Mouse (Mus musculus): ENCODE measurements at regions not wholly inside any gene's neighbourhood (a gene's known extent, or its start where the extent isn't known, plus 50 kb on each side); places are given as distances from the start of the nearest gene placed in this dataset.
A peak's percentile ranks its signal among the peaks of the same experiment; 100 is the strongest.

- no peak for DNase-seq (ENCODE audit: low spot score)
- 46% methylated on average over 1 of the region's 1 CpGs for WGBS
- no peaks in the 10 kb centered on the region for H3K4me1 ChIP-seq (ENCODE audit: insufficient read depth, low read depth, low read length)
- H3K9ac ChIP-seq (replicated peaks; ENCODE audit: low read depth) = no peak overlapping the region
- TF ChIP-seq EP300 (IDR thresholded peaks at IDR 0.05) = no peak
- TF ChIP-seq CTCF (IDR thresholded peaks at IDR 0.05) = no peak
- H3K4me2 ChIP-seq (replicated peaks; ENCODE audit: low read depth, low read length) = no peak overlapping the region
- H3K4me3 ChIP-seq (ENCODE audit: low read depth, low read length) = no peak overlapping the region
- no peak overlapping the region for H3K27ac ChIP-seq (ENCODE audit: low read length)
- H3K27me3 ChIP-seq (replicated peaks; ENCODE audit: insufficient read depth, low read length) = no peaks in the 10 kb centered on the region
- ATAC-seq = no peak
- H3K9me3 ChIP-seq (ENCODE audit: low read length) = no peaks in the 10 kb centered on the region
- no peaks in the 10 kb centered on the region for H3K36me3 ChIP-seq (ENCODE audit: insufficient read depth, low read length)
These were observed 312.2 kb upstream of the Nrg3 start for GRCm38 (mm10) chr14:39785090-39785489.

GRCm38 (mm10) chr14:39781849-39782248 lies 309.0 kb upstream of the Nrg3 start:
- Histone ChIP-seq H3K27me3 (replicated peaks; ENCODE audit: insufficient read depth, low read length) (no peaks in the 10 kb centered on the region), H3K4me3 (ENCODE audit: low read depth, low read length) (no peak overlapping the region), H3K4me2 (replicated peaks; ENCODE audit: low read depth, low read length) (no peak overlapping the region), H3K4me1 (ENCODE audit: insufficient read depth, low read depth, low read length) (no peaks in the 10 kb centered on the region), H3K9me3 (ENCODE audit: low read length) (no peaks in the 10 kb centered on the region), H3K9ac (replicated peaks; ENCODE audit: low read depth) (no peak overlapping the region), H3K36me3 (ENCODE audit: insufficient read depth, low read length) (no peaks in the 10 kb centered on the region), H3K27ac (ENCODE audit: low read length) (no peak overlapping the region)
- DNase-seq (ENCODE audit: low spot score) (no peak), ATAC-seq (no peak)
- TF ChIP-seq CTCF (IDR thresholded peaks at IDR 0.05) (peak; percentile 34), EP300 (IDR thresholded peaks at IDR 0.05) (no peak)

- H3K27me3 ChIP-seq (replicated peaks; ENCODE audit: insufficient read depth, low read length) = no peaks in the 10 kb centered on the region
- WGBS = 65% methylated on average over 2 of the region's 2 CpGs
- TF ChIP-seq EP300 (IDR thresholded peaks at IDR 0.05) (no peak), CTCF (IDR thresholded peaks at IDR 0.05) (no peak)
These were observed 295.2 kb upstream of the Nrg3 start for GRCm38 (mm10) chr14:39768101-39768500.

More at GRCm38 (mm10) chr14:39768101-39768500, 295.2 kb upstream of the Nrg3 start:
- no peaks in the 10 kb centered on the region for H3K36me3 ChIP-seq (ENCODE audit: insufficient read depth, low read length)
- no peaks in the 10 kb centered on the region for H3K4me1 ChIP-seq (ENCODE audit: insufficient read depth, low read depth, low read length)
- DNase-seq (ENCODE audit: low spot score) (no peak), ATAC-seq (no peak)
- no peak overlapping the region for H3K4me2 ChIP-seq (replicated peaks; ENCODE audit: low read depth, low read length)
- no peak overlapping the region for H3K9ac ChIP-seq (replicated peaks; ENCODE audit: low read depth)
- H3K9me3 ChIP-seq (ENCODE audit: low read length) = no peaks in the 10 kb centered on the region
- no peak overlapping the region for H3K4me3 ChIP-seq (ENCODE audit: low read depth, low read length)
- no peak overlapping the region for H3K27ac ChIP-seq (ENCODE audit: low read length)
